Mouse (Mus musculus) splenic B cell, adult 2 months (primary cell): ENCODE measurements around the gene Ccin.

Experiments
- DNase-seq: peaks from one replicate; pipeline ENCODE4 v3.0.0-alpha.2; 2011; ENCODE audit warnings: low read depth, low spot score
- H3K27me3 ChIP-seq: 2 replicates; pipeline ENCODE4 v1.6.1; 2012; ENCODE audit warnings: mild to moderate bottlenecking, low read length, moderate library complexity, mixed read lengths; ENCODE audit not compliant: control insufficient read depth, poor library complexity, insufficient read depth, severe bottlenecking
- H3K36me3 ChIP-seq: 2 replicates; pipeline ENCODE4 v1.6.1; 2012; ENCODE audit warnings: mild to moderate bottlenecking, low read length, moderate library complexity, mixed read lengths; ENCODE audit not compliant: control insufficient read depth, poor library complexity, insufficient read depth, severe bottlenecking

Gene Ccin

GRCm38 (mm10) chr4:43983181-43983580 is at the start of gene Ccin:
Gene Ccin, plus strand, starts transcription at chr4:43983483.
- Histone ChIP-seq H3K27me3 (no peaks in the 10 kb centered on the region), H3K36me3 (no peaks in the 10 kb centered on the region)
- no peak for DNase-seq

- no peak for DNase-seq
- no peaks in the 10 kb centered on the region for H3K36me3 ChIP-seq
- no peaks in the 10 kb centered on the region for H3K27me3 ChIP-seq
Observed at GRCm38 (mm10) chr4:43936186-43936585, 47.1 kb upstream of the Ccin start.

- H3K27me3 ChIP-seq, result no peaks in the 10 kb centered on the region
- no peaks in the 10 kb centered on the region for H3K36me3 ChIP-seq
- DNase-seq, result peak; percentile 63
Observed at GRCm38 (mm10) chr4:43936749-43937674, 46.3 kb upstream of the Ccin start.

- no peak for DNase-seq
- no peaks in the 10 kb centered on the region for H3K27me3 ChIP-seq
Observed at GRCm38 (mm10) chr4:43941315-43941714, 42.0 kb upstream of the Ccin start.

GRCm38 (mm10) chr4:43942421-43942820 is 40.9 kb upstream of the Ccin start:
- DNase-seq, result no peak
- H3K36me3 ChIP-seq, result no peaks in the 10 kb centered on the region
- no peaks in the 10 kb centered on the region for H3K27me3 ChIP-seq

More at GRCm38 (mm10) chr4:43941315-43941714, 42.0 kb upstream of the Ccin start:
- no peaks in the 10 kb centered on the region for H3K36me3 ChIP-seq

- no peaks in the 10 kb centered on the region for H3K36me3 ChIP-seq
- H3K27me3 ChIP-seq, result no peaks in the 10 kb centered on the region
- no peak for DNase-seq
Observed at GRCm38 (mm10) chr4:43947571-43947970, 35.7 kb upstream of the Ccin start.

- H3K36me3 ChIP-seq, result no peaks in the 10 kb centered on the region
- no peaks in the 10 kb centered on the region for H3K27me3 ChIP-seq
- peak; percentile 85 for DNase-seq
Observed at GRCm38 (mm10) chr4:43957292-43957845, 25.9 kb upstream of the Ccin start, which contains the start of gene Glipr2. Gene Glipr2, plus strand, starts transcription at chr4:43957401.

- H3K27me3 ChIP-seq, result no peaks in the 10 kb centered on the region
- H3K36me3 ChIP-seq, result no peaks in the 10 kb centered on the region
- no peak for DNase-seq
Observed at GRCm38 (mm10) chr4:43957846-43958461, 25.3 kb upstream of the Ccin start.

- Histone ChIP-seq H3K36me3 (no peaks in the 10 kb centered on the region), H3K27me3 (no peaks in the 10 kb centered on the region)
- DNase-seq, result peak; percentile 52
Observed at GRCm38 (mm10) chr4:43959523-43960179, 23.6 kb upstream of the Ccin start.

GRCm38 (mm10) chr4:43960207-43960606 is 23.1 kb upstream of the Ccin start:
- Histone ChIP-seq H3K36me3 (no peaks in the 10 kb centered on the region), H3K27me3 (no peaks in the 10 kb centered on the region)
- DNase-seq, result peak; percentile 25

- H3K36me3 ChIP-seq, result no peaks in the 10 kb centered on the region
- H3K27me3 ChIP-seq, result no peaks in the 10 kb centered on the region
- no peak for DNase-seq
Observed at GRCm38 (mm10) chr4:43964326-43964833, 18.9 kb upstream of the Ccin start.

- DNase-seq, result no peak
- Histone ChIP-seq H3K36me3 (no peaks in the 10 kb centered on the region), H3K27me3 (no peaks in the 10 kb centered on the region)
Observed at GRCm38 (mm10) chr4:43964951-43965684, 18.2 kb upstream of the Ccin start.

- no peaks in the 10 kb centered on the region for H3K36me3 ChIP-seq
- DNase-seq, result peak; percentile 37
- H3K27me3 ChIP-seq, result no peaks in the 10 kb centered on the region
Observed at GRCm38 (mm10) chr4:43965856-43966535, 17.3 kb upstream of the Ccin start.
